ENCODE assay signal across 9 mouse cellular contexts in genomic region chr1:194226550-194227160, GRCm38 (mm10).
A peak's percentile ranks its signal among the peaks of the same experiment; 100 is the strongest.
DNase-seq lines count a peak whose midpoint lies in the region; ATAC-seq lines count a peak whose summit lies in the region.
"Had no signal": no experiment of that assay in that cellular context is flagged by ENCODE, and none has a peak within 500 bp of the region (broad histone marks: within the 10 kb centered on the region; RNA-seq: fewer than 3 reads in every experiment).

No protein-coding gene starts in this region.

- H3K9ac ChIP-seq in forebrain, embryonic 14.5 days (ENCODE audit: low read length), result peak overlapping the region; percentile 35
- H3K9ac ChIP-seq in midbrain, embryonic 12.5 days (replicated peaks), result no peak overlapping the region

- H3K9me3 ChIP-seq in forebrain, embryonic 14.5 days (replicated peaks; ENCODE audit: control insufficient read depth, low read length), result no peaks in the 10 kb centered on the region
- no peaks in the 10 kb centered on the region for H3K9me3 ChIP-seq in midbrain, embryonic 12.5 days

- no peaks in the 10 kb centered on the region for H3K27me3 ChIP-seq in forebrain, embryonic 14.5 days (replicated peaks; ENCODE audit: control insufficient read depth, insufficient read depth, low read length)
- H3K27me3 ChIP-seq in midbrain, embryonic 12.5 days, result no peaks in the 10 kb centered on the region; the same call in 1 of the 2 replicates

- no peak overlapping the region for H3K4me3 ChIP-seq in forebrain, embryonic 14.5 days (ENCODE audit: low read depth, low read length)
- no peak overlapping the region for H3K4me3 ChIP-seq in midbrain, embryonic 12.5 days

- WGBS in forebrain, embryonic 14.5 days, result 6% methylated on average over 6 of the region's 6 CpGs
- 26% methylated on average over 6 of the region's 6 CpGs for WGBS in midbrain, embryonic 12.5 days

- peaks cover 60% of the 10 kb centered on the region for H3K4me1 ChIP-seq in forebrain, embryonic 14.5 days (ENCODE audit: control insufficient read depth, insufficient read depth, low read length)
- H3K4me1 ChIP-seq in midbrain, embryonic 12.5 days, result peaks cover 56% of the 10 kb centered on the region

- H3K36me3 ChIP-seq in forebrain, embryonic 14.5 days (ENCODE audit: control insufficient read depth, insufficient read depth, low read length), result no peaks in the 10 kb centered on the region
- no peaks in the 10 kb centered on the region for H3K36me3 ChIP-seq in midbrain, embryonic 12.5 days

- H3K27ac ChIP-seq in forebrain, embryonic 14.5 days (ENCODE audit: low read depth, low read length), result peak overlapping the region; percentile 89
- peak overlapping the region; percentile 84 for H3K27ac ChIP-seq in midbrain, embryonic 12.5 days (replicated peaks)
- H3K27ac ChIP-seq: kidney, postnatal 0 days had no signal

- peak overlapping the region; percentile 14 for H3K4me2 ChIP-seq in forebrain, embryonic 14.5 days (ENCODE audit: low read length)
- H3K4me2 ChIP-seq in midbrain, embryonic 12.5 days (replicated peaks), result peak overlapping the region; percentile 29

- peak; percentile 38 to 48 for DNase-seq in right cerebral cortex, postnatal 10 days (ENCODE audit: low spot score in 2 of 2)
- DNase-seq in right cerebral cortex, adult 18-20 months, result no peak
- DNase-seq in forebrain, embryonic 14.5 days (ENCODE audit: low spot score), result peak; percentile 87
- DNase-seq in urinary bladder, postnatal 36 days (ENCODE audit: low spot score in 2 of 2), result no peak
- DNase-seq in adrenal gland, postnatal 14 days, result no peak
- DNase-seq in Muller cell, postnatal 12 days (ENCODE audit: inconsistent ontology term), result no peak
- DNase-seq: lung, adult 2 months had no signal

- peak; percentile 87 for ATAC-seq in forebrain, embryonic 14.5 days
- peak; percentile 69; the same call in 1 of the 2 replicates for ATAC-seq in midbrain, embryonic 12.5 days (ENCODE audit: low FRiP score, low read depth)

Comparison
In these comparisons a context has a peak if more than half of its experiments do, and no peak if none do; other contexts are left out.
1. DNase-seq: peak in right cerebral cortex, postnatal 10 days (2 of 2) and forebrain, embryonic 14.5 days (single experiment); none in right cerebral cortex, adult 18-20 months (single experiment), urinary bladder, postnatal 36 days (0 of 2), adrenal gland, postnatal 14 days (single experiment) and Muller cell, postnatal 12 days (single experiment).